Mouse (Mus musculus): ENCODE measurements around the gene Gpx3. TPM values are rescaled to one million over a fixed set of nuclear protein-coding genes. Genes with fewer than 3 reads are reported as not detected.

Gpx3 gene
- polyA plus RNA-seq, 1 experiment: 14.2 TPM

DNA sequence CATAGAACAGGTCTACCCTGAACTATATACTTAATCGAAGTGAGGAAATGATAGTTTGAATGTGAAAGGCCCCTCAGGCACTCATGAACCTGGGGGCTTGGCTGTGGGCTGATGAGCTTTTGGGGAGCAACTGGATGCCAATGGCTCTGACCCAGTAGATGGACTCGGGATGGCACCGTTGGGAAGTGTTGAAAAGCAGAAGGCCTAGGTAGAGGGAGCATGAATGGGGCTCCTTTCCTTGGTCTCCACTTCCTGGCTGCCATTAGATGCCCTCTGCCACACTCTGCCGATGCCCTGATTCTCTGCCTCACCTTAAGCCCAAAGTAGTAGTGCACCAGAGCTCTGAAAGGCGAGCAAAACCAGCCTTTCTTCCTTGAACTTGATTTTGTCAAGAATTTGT is 26.2 kb upstream of the Gpx3 start:
- no peak for DNase-seq
- H3K4me1 ChIP-seq (ENCODE audit: control insufficient read depth, insufficient read depth, low read length): no peaks in the 10 kb centered on the region; the same call in 1 of the 2 replicates
- TF ChIP-seq CTCF (IDR thresholded peaks at IDR 0.05; ENCODE audit: borderline replicate concordance, insufficient read depth, low read depth, low read length): no peak
- TF ChIP-seq POLR2A (IDR thresholded peaks at IDR 0.05; ENCODE audit: borderline replicate concordance, insufficient read depth, low read length): no peak
- H3K4me3 ChIP-seq (replicated peaks; ENCODE audit: insufficient read depth, low read depth, low read length): no peak overlapping the region
- no peaks in the 10 kb centered on the region for H3K27me3 ChIP-seq (ENCODE audit: control insufficient read depth, insufficient read depth, low read length)
- 87% methylated on average over 5 of the region's 5 CpGs for WGBS
- H3K27ac ChIP-seq (ENCODE audit: insufficient read depth, low read length): no peak overlapping the region

- 84% methylated on average over 6 of the region's 6 CpGs for WGBS
- TF ChIP-seq CTCF (IDR thresholded peaks at IDR 0.05; ENCODE audit: borderline replicate concordance, insufficient read depth, low read depth, low read length): no peak
- no peak for TF ChIP-seq POLR2A (IDR thresholded peaks at IDR 0.05; ENCODE audit: borderline replicate concordance, insufficient read depth, low read length)
- H3K27me3 ChIP-seq (ENCODE audit: control insufficient read depth, insufficient read depth, low read length): no peaks in the 10 kb centered on the region
- DNase-seq: no peak
- no peak overlapping the region for H3K4me3 ChIP-seq (replicated peaks; ENCODE audit: insufficient read depth, low read depth, low read length)
- no peaks in the 10 kb centered on the region for H3K4me1 ChIP-seq (ENCODE audit: control insufficient read depth, insufficient read depth, low read length)
- H3K27ac ChIP-seq (ENCODE audit: insufficient read depth, low read length): no peak overlapping the region
These were observed 23.4 kb upstream of the Gpx3 start for GRCm38 (mm10) chr11:54878893-54879292.

DNA sequence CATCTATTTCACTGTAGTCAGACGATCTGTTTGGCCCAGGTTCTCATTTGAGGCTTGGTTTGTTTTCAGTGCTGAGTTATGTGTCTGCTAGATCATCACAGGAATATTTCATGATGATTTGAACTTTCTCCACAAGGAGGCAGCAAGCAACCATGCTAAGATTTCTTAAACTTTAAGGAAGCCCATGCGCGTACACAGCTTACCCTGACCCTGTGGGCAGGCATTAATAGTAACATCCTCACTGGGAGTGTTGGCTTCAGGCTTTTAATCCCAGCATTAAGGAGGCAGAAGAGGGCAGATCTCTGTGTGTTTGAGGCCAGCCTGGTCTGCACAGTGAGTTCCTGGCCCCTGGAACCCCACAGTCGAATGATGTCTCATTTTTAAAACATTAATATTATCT is 22.8 kb upstream of the Gpx3 start:
- Histone ChIP-seq H3K4me3 (replicated peaks; ENCODE audit: insufficient read depth, low read depth, low read length) (no peak overlapping the region), H3K4me1 (ENCODE audit: control insufficient read depth, insufficient read depth, low read length) (no peaks in the 10 kb centered on the region), H3K27me3 (ENCODE audit: control insufficient read depth, insufficient read depth, low read length) (no peaks in the 10 kb centered on the region), H3K27ac (ENCODE audit: insufficient read depth, low read length) (no peak overlapping the region)
- no peak for DNase-seq
- 41% methylated on average over 4 of the region's 4 CpGs for WGBS
- TF ChIP-seq CTCF (IDR thresholded peaks at IDR 0.05; ENCODE audit: borderline replicate concordance, insufficient read depth, low read depth, low read length) (peak; percentile 58), POLR2A (IDR thresholded peaks at IDR 0.05; ENCODE audit: borderline replicate concordance, insufficient read depth, low read length) (no peak)

DNA sequence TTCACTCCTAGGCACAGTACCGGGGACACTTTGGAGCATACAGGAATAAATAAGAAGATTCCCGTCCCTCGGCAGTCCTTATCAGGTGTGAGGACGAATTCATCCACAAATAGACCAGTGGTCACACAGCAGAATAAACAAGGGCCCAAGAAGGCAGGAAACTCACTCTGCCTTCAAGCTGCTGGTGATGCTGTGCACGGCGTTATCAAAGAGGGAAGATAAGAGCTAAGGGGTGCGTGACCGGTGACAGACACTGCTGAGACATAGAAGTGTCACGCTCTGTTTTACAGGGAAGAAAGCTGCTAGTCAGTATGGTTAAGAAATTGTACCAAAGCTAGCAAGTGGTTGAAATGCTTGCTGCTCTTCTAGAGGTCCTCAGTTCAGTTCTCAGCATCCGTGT is 22.3 kb upstream of the Gpx3 start:
- Histone ChIP-seq H3K27me3 (ENCODE audit: control insufficient read depth, insufficient read depth, low read length) (no peaks in the 10 kb centered on the region), H3K4me1 (ENCODE audit: control insufficient read depth, insufficient read depth, low read length) (no peaks in the 10 kb centered on the region), H3K4me3 (replicated peaks; ENCODE audit: insufficient read depth, low read depth, low read length) (no peak overlapping the region), H3K27ac (ENCODE audit: insufficient read depth, low read length) (no peak overlapping the region)
- WGBS: 92% methylated on average over 10 of the region's 10 CpGs
- DNase-seq: no peak
- TF ChIP-seq POLR2A (IDR thresholded peaks at IDR 0.05; ENCODE audit: borderline replicate concordance, insufficient read depth, low read length) (no peak), CTCF (IDR thresholded peaks at IDR 0.05; ENCODE audit: borderline replicate concordance, insufficient read depth, low read depth, low read length) (no peak)

GRCm38 (mm10) chr11:54881051-54881474 is 21.2 kb upstream of the Gpx3 start:
- H3K4me1 ChIP-seq (ENCODE audit: control insufficient read depth, insufficient read depth, low read length): no peaks in the 10 kb centered on the region
- no peak overlapping the region for H3K27ac ChIP-seq (ENCODE audit: insufficient read depth, low read length)
- H3K27me3 ChIP-seq (ENCODE audit: control insufficient read depth, insufficient read depth, low read length): no peaks in the 10 kb centered on the region
- no peak for DNase-seq
- H3K4me3 ChIP-seq (replicated peaks; ENCODE audit: insufficient read depth, low read depth, low read length): no peak overlapping the region
- WGBS: 37% methylated on average over 2 of the region's 2 CpGs
- TF ChIP-seq CTCF (IDR thresholded peaks at IDR 0.05; ENCODE audit: borderline replicate concordance, insufficient read depth, low read depth, low read length) (no peak), POLR2A (IDR thresholded peaks at IDR 0.05; ENCODE audit: borderline replicate concordance, insufficient read depth, low read length) (no peak)

- Histone ChIP-seq H3K4me3 (replicated peaks; ENCODE audit: insufficient read depth, low read depth, low read length) (no peak overlapping the region), H3K4me1 (ENCODE audit: control insufficient read depth, insufficient read depth, low read length) (no peaks in the 10 kb centered on the region), H3K27me3 (ENCODE audit: control insufficient read depth, insufficient read depth, low read length) (no peaks in the 10 kb centered on the region), H3K27ac (ENCODE audit: insufficient read depth, low read length) (no peak overlapping the region)
- no peak for DNase-seq
- TF ChIP-seq CTCF (IDR thresholded peaks at IDR 0.05; ENCODE audit: borderline replicate concordance, insufficient read depth, low read depth, low read length): no peak
- TF ChIP-seq POLR2A (IDR thresholded peaks at IDR 0.05; ENCODE audit: borderline replicate concordance, insufficient read depth, low read length): no peak
- WGBS: 50% methylated on average over 8 of the region's 8 CpGs
These were observed 19.6 kb upstream of the Gpx3 start for GRCm38 (mm10) chr11:54882671-54883070.

DNA sequence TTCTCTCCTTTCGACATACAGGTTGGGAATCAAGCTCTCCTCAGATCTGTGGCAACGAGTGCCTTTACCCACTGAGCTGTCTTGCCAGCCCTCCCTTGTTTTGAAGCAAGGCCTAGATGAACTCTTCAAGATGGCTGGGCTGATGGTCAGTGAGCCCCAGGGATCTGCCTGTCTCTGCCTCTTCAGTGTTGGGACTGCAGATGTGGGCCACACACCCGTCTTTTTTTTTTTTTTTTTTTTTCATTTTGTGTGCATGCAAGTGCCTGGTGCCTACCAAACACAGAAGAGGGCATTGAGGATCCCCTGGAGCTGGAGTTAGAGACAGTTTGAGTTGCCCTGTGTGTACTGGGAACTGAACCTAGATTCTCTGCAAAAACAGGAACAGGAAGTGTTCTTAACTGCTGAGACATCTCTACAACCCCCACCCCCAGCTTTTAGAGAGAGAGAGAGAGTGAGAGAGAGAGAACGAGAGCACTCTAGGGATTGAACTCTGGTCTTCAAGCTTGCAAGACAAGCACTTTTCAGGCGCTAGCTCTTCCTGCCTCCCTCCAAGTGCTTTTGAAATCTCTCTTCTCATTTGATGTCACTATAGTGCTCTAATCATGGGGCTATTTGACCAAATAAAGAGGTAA is 17.9 kb upstream of the Gpx3 start:
- TF ChIP-seq CTCF (IDR thresholded peaks at IDR 0.05; ENCODE audit: borderline replicate concordance, insufficient read depth, low read depth, low read length) (no peak), POLR2A (IDR thresholded peaks at IDR 0.05; ENCODE audit: borderline replicate concordance, insufficient read depth, low read length) (no peak)
- DNase-seq: no peak
- WGBS: 77% methylated on average over 5 of the region's 5 CpGs
- Histone ChIP-seq H3K27me3 (ENCODE audit: control insufficient read depth, insufficient read depth, low read length) (no peaks in the 10 kb centered on the region), H3K4me1 (ENCODE audit: control insufficient read depth, insufficient read depth, low read length) (no peaks in the 10 kb centered on the region), H3K27ac (ENCODE audit: insufficient read depth, low read length) (no peak overlapping the region), H3K4me3 (replicated peaks; ENCODE audit: insufficient read depth, low read depth, low read length) (no peak overlapping the region)

- 23% methylated on average over 5 of the region's 5 CpGs for WGBS
- Histone ChIP-seq H3K4me3 (replicated peaks; ENCODE audit: insufficient read depth, low read depth, low read length) (no peak overlapping the region), H3K27ac (ENCODE audit: insufficient read depth, low read length) (no peak overlapping the region), H3K27me3 (ENCODE audit: control insufficient read depth, insufficient read depth, low read length) (no peaks in the 10 kb centered on the region), H3K4me1 (ENCODE audit: control insufficient read depth, insufficient read depth, low read length) (no peaks in the 10 kb centered on the region)
- no peak for DNase-seq
- TF ChIP-seq CTCF (IDR thresholded peaks at IDR 0.05; ENCODE audit: borderline replicate concordance, insufficient read depth, low read depth, low read length): no peak
- no peak for TF ChIP-seq POLR2A (IDR thresholded peaks at IDR 0.05; ENCODE audit: borderline replicate concordance, insufficient read depth, low read length)
These were observed 17.3 kb upstream of the Gpx3 start for GRCm38 (mm10) chr11:54884937-54885336.

Measured in cerebellum, adult 2 months (tissue).